Mouse (Mus musculus): ENCODE data around the gene Ube3b.

Gene Ube3b

GRCm38 (mm10) chr5:114373581-114373980 is 6.8 kb upstream of the Ube3b start:
- no peak for DNase-seq (ENCODE audit: low spot score)

DNA sequence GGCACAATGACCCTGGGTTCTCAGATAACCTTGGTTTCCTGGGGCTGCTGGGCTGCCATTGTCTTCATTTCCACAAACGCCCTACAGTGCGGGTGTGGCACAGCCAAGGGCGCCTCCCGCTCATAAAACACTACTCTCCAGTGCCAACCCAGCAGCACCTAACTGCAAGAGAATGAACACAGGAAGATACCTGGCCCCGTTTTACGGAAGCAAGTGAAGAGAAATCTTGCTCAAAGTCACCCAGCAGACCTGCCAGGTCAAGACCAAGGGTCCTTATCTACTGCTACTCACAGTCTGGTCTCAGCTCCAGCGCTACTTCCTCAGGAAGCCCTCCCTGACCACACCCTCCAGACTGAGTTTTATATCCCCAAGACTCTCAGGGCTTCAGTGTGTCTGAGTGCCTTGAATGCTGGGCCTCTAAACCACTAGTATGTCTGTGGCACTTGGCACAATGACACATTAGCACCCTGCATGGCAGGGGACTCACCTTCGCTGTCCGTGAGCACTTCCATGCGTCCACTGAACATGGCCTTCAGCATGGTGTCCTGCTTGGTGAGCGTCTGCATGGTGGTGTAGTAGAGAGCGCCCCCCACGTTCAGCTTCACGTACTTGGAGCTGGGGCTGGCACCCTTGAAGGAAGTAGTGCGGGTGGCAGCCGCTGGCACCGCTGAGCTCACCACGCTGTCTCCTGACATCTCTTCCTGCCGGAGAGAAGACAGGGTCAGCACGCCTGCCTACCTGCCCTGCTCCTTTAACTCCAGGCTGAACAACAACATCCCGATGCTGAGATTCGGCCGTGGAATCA is 5.8 kb upstream of the Ube3b start:
- no peak for DNase-seq (ENCODE audit: low spot score)

GRCm38 (mm10) chr5:114378177-114378920 is 2.1 kb upstream of the Ube3b start:
- DNase-seq (ENCODE audit: low spot score), result no peak

DNA sequence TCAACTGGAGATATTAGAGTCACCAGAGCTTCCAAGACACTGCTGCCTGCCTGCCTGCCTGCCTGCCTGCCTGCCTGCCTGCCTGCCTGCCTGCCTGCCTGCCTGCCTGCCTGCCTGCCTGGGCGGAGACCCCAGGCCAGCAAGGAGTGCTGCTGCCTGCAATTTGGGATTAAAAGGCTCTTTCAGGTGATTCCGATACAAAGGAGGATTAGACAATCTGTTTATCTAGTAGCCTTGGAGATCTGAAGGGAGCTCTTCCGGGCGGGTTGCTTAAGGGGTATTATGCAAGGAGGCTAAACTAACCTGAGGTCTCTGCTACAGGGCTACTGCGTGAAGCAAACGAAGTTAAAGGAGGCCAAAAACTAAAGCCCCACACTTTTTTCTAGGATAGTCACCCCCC is 1.5 kb upstream of the Ube3b start:
- DNase-seq (ENCODE audit: low spot score), result no peak

GRCm38 (mm10) chr5:114379763-114380162 is 644 bp upstream of the Ube3b start:
- no peak for DNase-seq (ENCODE audit: low spot score)

DNA sequence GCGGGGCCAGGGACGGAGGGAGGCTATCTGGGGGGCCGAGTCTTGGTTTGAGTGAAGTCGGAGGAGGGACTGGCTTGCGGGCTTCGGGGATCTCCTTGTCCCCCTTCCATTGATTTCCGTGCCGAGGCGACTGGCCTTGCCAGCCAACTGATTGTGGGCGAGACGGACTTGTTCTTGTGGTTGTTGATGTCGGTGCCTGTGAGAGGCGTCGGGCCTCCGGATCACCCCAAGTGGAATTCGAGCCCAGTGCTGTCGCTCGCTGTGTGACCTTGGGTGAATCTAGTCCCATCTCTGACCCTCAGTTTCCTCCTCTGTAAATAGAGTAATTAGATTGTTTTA is 575 bp downstream of the Ube3b start:
- no peak for DNase-seq (ENCODE audit: low spot score)

- DNase-seq (ENCODE audit: low spot score), result no peak
Measured at GRCm38 (mm10) chr5:114383184-114383904, 2.9 kb downstream of the Ube3b start.

DNA sequence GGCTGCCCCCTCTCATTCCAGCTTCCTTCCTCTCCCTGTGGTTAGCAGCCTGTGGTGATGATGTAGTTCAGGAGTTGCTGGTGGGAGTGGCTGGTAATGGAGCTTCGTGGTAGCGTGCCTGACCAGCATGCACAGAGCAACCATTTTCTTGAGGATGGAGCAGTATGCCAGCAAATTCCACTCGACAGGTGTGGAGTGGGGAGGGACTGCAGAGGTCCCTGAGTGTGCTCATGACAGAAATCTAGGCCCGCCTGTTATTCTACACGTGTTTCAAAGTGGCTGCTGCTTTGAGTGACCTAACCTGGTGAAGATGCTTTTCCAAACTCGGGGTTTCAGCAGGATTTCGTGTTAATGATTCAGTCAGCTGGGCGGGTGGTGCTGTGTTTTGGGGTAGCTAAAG is 4.0 kb downstream of the Ube3b start:
- no peak for DNase-seq (ENCODE audit: low spot score)

DNA sequence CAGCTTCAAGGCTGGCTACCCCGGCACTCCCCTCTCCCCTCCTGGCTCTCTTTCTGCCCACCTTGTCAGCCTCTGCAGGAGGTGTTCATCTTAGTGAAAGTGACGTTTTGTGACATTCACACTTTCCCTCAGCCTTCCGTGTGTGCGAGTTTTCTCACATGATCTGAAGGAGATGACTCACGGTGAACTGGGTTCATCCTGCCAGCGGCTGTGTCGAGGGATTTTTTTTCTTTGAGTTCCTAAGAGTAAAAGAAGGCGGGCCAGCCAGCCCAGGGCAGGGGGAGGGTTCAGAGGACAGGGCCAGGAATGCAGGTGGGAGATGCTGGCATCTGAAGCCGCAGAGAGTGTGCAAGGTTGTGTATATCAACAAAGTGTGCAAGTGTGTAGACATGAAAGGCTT is 12.8 kb downstream of the Ube3b start:
- DNase-seq (ENCODE audit: low spot score), result no peak

GRCm38 (mm10) chr5:114406592-114406991 is 26.2 kb downstream of the Ube3b start:
- peak; percentile 24 for DNase-seq (ENCODE audit: low spot score)

GRCm38 (mm10) chr5:114407269-114407668 is 26.9 kb downstream of the Ube3b start:
- no peak for DNase-seq (ENCODE audit: low spot score)

DNA sequence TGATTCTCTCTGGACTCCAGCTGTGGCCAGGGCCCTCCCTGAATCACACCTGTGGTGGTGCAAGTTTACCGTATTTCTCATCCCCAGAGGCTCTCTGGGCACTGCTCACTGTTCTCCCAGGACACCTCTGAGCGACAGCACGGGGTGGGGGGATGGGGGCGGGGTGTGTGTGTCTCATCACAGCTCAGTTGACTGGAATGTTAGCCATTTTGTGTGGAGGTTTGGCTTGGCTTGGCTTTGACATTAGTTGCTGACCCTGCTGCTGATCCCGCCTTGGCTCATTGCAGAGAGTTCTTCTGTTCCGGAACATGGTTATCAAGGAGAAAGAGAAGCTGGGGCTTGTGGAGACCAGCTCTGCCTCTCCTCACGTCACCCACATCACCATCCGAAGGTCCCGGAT is 27.4 kb downstream of the Ube3b start:
- DNase-seq (ENCODE audit: low spot score), result no peak

- DNase-seq (ENCODE audit: low spot score), result no peak
Measured at GRCm38 (mm10) chr5:114408846-114409245, 28.4 kb downstream of the Ube3b start.

- DNase-seq (ENCODE audit: low spot score), result no peak
Measured at GRCm38 (mm10) chr5:114410429-114410828, 30.0 kb downstream of the Ube3b start.

DNA sequence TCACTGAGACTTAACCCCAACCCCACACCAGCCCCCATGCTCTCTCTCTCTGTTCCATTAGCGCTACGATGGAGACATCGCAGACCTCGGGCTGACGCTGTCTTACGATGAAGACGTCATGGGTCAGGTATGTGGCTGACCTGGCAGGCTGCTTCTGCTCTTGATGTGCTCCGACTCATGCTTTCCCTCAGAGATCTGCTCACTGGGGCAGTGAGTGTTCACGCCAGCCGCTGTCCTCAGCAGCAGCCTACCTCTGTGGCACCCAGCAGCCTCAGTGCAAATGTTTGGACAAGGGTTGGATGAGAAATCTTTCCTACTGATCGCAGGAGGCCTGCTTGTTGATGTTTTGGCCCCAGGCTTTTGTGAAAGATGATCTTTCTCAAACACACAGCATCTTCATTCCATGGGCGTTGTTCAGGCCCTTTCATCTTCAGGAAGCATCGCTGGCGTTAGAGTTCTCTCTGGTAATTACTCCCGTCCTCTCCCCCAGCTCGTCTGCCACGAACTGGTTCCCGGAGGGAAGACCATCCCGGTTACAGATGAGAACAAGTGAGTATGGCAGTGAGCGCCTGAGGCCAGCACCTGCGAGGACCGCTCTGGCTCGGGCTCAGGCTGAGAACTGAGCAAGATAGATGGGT is 32.1 kb downstream of the Ube3b start:
- DNase-seq (ENCODE audit: low spot score), result no peak

- no peak for DNase-seq (ENCODE audit: low spot score)
Measured at GRCm38 (mm10) chr5:114413067-114413735, 32.8 kb downstream of the Ube3b start.

DNA sequence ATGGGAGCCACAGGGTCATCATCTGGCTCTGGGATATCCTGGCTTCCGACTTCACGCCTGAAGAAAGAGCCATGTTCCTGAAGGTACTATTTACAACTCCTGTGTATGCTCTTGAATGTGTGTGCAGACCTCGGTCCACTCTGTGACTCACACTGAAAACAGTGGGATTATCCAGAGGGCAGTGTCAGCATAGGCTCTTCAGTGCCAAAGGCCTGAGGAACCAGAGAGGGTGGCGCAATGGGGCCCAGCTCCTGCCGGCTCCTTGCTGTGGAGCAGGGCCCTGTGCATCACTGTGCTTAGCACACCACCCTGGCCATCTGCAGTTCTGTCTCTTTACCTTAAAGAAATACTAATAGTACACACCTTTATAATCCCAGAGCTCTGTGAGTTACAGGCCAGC is 35.2 kb downstream of the Ube3b start:
- no peak for DNase-seq (ENCODE audit: low spot score)

DNA sequence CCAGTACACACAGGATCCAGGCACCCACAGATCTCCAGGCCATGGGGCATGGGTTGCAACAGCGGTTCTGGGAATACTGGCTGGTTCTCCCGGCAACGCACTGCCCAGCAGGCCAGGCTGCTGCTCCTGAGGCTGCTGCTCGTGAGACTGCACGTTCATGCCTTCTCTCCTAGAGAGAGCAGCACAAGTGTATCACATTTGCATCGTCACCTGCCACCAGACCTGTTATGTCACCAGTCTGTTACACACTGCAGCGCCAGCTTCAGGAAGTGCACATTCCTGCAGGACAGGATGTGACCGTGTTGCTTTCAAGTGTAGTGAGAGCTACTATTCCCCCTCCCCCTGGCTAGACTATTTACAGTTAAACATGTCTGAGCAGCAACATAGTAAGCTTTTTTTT is 36.4 kb downstream of the Ube3b start:
- DNase-seq (ENCODE audit: low spot score), result no peak

DNA sequence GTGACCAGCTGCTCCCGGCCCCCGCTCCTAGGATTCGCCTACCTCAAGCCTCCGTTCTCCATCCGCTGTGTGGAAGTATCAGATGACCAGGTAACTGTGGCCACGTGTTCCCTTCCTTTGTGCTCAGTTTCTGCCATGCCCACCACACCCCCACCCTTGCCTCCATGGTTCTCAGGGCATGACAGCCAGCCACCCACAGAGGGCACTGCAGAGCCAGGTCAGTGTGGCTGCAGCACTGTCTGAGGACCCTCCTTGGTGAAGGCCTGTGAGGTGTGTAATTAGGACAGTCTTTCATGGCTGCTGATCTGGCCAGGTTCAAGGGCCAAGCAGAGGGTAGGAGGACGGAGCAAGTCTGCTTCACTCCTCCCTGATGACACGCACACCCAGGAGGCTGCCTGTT is 38.1 kb downstream of the Ube3b start:
- DNase-seq (ENCODE audit: low spot score), result no peak

DNA sequence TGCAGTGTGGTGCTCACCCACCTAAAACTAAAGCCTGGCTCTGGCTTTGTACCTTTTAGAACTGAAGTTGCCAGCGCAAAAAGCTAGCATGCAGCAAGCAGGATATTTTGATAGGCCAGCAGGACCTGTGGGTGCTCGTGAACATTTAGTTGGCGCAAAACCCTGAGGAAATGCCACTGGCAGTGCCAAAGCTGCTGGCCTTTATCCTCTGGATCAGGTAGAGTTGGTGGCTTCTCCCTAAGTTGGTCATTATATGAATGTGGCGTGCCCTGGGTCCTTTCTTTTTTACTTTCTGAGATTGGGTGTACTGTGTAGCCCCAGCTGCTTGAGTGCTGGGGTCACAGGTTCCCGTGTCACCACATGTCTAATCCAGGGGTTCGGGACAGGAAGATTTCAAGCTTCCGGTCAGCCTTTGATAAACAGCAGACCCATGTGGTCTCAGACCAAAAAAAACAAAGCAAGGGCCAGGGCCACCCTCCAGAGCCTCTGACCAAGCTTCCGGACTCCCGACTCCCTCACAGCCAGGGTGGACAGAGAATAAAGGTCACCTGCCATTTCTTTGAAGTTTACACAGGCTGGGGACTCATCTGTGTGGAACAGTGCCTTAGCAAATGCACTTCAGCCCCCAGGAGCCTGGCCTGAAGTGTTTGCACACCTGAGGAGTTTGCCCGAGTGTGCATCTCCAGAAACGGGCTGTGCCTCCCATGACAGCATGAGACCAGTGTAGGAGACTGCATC is 41.3 kb downstream of the Ube3b start:
- DNase-seq (ENCODE audit: low spot score), result no peak

- no peak for DNase-seq (ENCODE audit: low spot score)
Measured at GRCm38 (mm10) chr5:114422591-114422990, 42.2 kb downstream of the Ube3b start.
